Mouse (Mus musculus) spleen, adult 2 months (tissue): Measurements from ENCODE around the gene Notch2. TPM values are rescaled to one million over a fixed set of nuclear protein-coding genes. Genes with fewer than 3 reads are reported as not detected.

Experiments
- DNase-seq, 2 experiments: peaks; one replicate each; pipeline versions ENCODE4 v3.0.0 to v3.0.0-alpha.2; 2012 to 2021; ENCODE audit warnings: low spot score in 2 of 2, low read depth in 1 of 2
- H3K27ac ChIP-seq: fragments of 200-500 bp; 2 replicates; pipeline ENCODE4 v1.5.1; 2012; ENCODE audit warnings: low read length, inconsistent platforms; ENCODE audit not compliant: insufficient read depth
- H3K27me3 ChIP-seq: fragments of 200-500 bp; 2 replicates; pipeline ENCODE4 v1.6.1; 2012; ENCODE audit warnings: mild to moderate bottlenecking, moderate library complexity, low read length, inconsistent platforms; ENCODE audit not compliant: control insufficient read depth, insufficient read depth
- H3K36me3 ChIP-seq: fragments of 200-500 bp; 2 replicates; pipeline ENCODE4 v1.6.1; 2012; ENCODE audit warnings: mild to moderate bottlenecking, low read length, inconsistent platforms; ENCODE audit not compliant: control insufficient read depth, insufficient read depth
- H3K4me1 ChIP-seq: fragments of 200-500 bp; 2 replicates; pipeline ENCODE4 v1.6.1; 2011; ENCODE audit warnings: inconsistent platforms; ENCODE audit not compliant: control insufficient read depth, insufficient read depth, insufficient read length
- H3K4me3 ChIP-seq: fragments of 200-500 bp; 2 replicates; pipeline ENCODE4 v1.5.1; 2011; ENCODE audit warnings: mild to moderate bottlenecking, inconsistent platforms; ENCODE audit not compliant: insufficient read depth, insufficient read length; ENCODE audit errors: extremely low read depth
- CTCF ChIP-seq: fragments of 200-500 bp; IDR thresholded peaks from 2 replicates; pipeline ENCODE4 v1.5.1; 2011; ENCODE audit warnings: mild to moderate bottlenecking, inconsistent platforms; ENCODE audit not compliant: insufficient read depth, insufficient read length, insufficient replicate concordance; ENCODE audit errors: extremely low read depth
- POLR2A ChIP-seq: fragments of 200-500 bp; IDR thresholded peaks from 2 replicates; pipeline ENCODE4 v1.6.1; 2011; ENCODE audit warnings: low read depth, low read length, inconsistent platforms
- WGBS: fragments of 180-500 bp; shearing (Covaris S2); methylation state at CpG from one replicate; pipeline ENCODE4 v1.1.7; 2018; 5-methylcytosine and 5-hydroxymethylcytosine counted together
- polyA plus RNA-seq: library from polyadenylated mRNA; depleted of rRNA; stranded (reverse); fragments of >200 nt; gene quantifications from 2 replicates; pipeline ENCODE4 v1.2.3, GENCODE M21; 2012

Gene Notch2
- polyA plus RNA-seq, 1 experiment: 45.7 TPM

DNA sequence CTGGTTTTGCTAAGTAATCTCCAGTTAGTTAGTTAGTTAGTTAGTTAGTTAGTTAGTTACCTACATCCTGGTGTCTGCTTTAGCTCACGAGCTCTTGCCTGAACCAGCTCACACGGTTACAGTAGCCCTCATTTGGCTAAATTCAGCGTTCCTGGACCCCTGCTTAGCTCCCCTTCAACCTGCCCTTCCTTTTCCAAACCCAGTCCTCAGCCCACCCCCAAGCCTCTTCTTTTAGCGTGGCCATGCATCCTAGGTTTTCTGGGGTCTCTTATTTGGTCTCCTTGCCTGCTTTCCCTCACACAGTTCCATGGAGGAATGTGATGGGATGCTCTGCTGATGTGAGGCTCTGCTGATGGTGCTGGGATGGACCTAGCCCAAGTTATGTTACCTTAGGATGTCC, 145.3 kb downstream of the Notch2 start:
- no peak for DNase-seq
- no peaks in the 10 kb centered on the region for H3K36me3 ChIP-seq
- H3K4me3 ChIP-seq: no peak overlapping the region
- H3K4me1 ChIP-seq: peaks cover 3% of the 10 kb centered on the region; the same call in 1 of the 2 replicates
- 86% methylated on average over 4 of the region's 4 CpGs for WGBS
- no peak overlapping the region for H3K27ac ChIP-seq
- H3K27me3 ChIP-seq: no peaks in the 10 kb centered on the region
- TF ChIP-seq POLR2A (no peak), CTCF (no peak)

- 79% methylated on average over 4 of the region's 4 CpGs for WGBS
- no peak for TF ChIP-seq CTCF
- no peak for TF ChIP-seq POLR2A
- Histone ChIP-seq H3K36me3 (no peaks in the 10 kb centered on the region), H3K27ac (no peak overlapping the region), H3K4me3 (no peak overlapping the region), H3K4me1 (peaks cover 3% of the 10 kb centered on the region; the same call in 1 of the 2 replicates), H3K27me3 (no peaks in the 10 kb centered on the region)
- no peak for DNase-seq
Observed at GRCm38 (mm10) chr3:98159289-98159688, 146.0 kb downstream of the Notch2 start.

GRCm38 (mm10) chr3:98160330-98160729, 147.0 kb downstream of the Notch2 start, which contains the start of gene Adam30:
Gene Adam30, plus strand, starts transcription at chr3:98160630.
- TF ChIP-seq CTCF (no peak), POLR2A (no peak)
- no peak within 1 kb of the TSS for H3K4me3 ChIP-seq
- no peaks in the 10 kb centered on the region for H3K27me3 ChIP-seq
- no peak for DNase-seq
- H3K36me3 ChIP-seq: no peaks in the 10 kb centered on the region
- no peak within 1 kb of the TSS for H3K27ac ChIP-seq
- H3K4me1 ChIP-seq: peaks cover 3% of the 10 kb centered on the region; the same call in 1 of the 2 replicates
- WGBS: 94% methylated on average over 17 of the region's 17 CpGs

DNA sequence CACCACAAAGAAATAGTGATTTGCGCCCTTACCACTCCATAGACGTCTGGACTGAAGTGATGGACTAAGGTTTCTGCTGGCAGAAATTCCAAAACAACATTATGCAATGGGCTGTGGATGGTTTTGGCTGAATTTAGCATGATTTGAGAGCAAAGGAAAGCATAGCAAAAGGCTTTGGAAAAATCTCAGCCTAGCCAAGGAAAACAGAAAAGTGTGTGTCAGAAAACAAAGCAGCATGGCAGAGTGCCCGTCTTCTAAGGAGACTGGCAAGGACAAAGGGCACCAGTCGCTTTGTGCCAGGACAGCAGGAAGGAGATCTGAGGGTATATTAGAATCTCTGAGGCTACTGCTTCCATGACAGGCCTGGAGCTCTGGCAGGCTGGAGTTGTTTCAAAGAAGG, 165.0 kb downstream of the Notch2 start:
- no peak for DNase-seq
- Histone ChIP-seq H3K4me3 (no peak overlapping the region), H3K27me3 (no peaks in the 10 kb centered on the region), H3K36me3 (no peaks in the 10 kb centered on the region), H3K4me1 (no peaks in the 10 kb centered on the region), H3K27ac (no peak overlapping the region)
- no peak for TF ChIP-seq CTCF
- no peak for TF ChIP-seq POLR2A
- 85% methylated on average over 4 of the region's 4 CpGs for WGBS

DNA sequence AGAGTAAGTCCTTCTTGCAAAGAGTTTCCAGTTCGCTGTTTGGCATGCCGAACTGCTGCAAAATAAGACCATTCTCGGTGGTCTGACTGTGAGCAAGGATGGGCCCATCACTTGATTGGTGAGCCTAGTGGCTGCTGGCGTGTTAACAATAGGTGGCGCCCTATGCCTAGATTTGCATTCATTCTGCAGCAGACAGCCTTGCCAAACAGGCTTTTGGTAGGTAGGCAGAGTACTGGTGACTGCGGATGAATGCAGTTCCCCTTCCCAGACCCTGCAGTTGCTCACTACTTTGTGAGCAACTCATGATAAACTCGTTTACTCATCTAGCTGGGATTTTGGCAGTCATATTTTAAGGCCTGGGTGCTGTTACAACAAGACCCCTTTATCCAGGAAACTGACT, 167.5 kb downstream of the Notch2 start:
- no peak overlapping the region for H3K4me3 ChIP-seq
- no peak for DNase-seq
- H3K27ac ChIP-seq: no peak overlapping the region
- no peaks in the 10 kb centered on the region for H3K27me3 ChIP-seq
- H3K36me3 ChIP-seq: no peaks in the 10 kb centered on the region
- 53% methylated on average over 7 of the region's 7 CpGs for WGBS
- H3K4me1 ChIP-seq: no peaks in the 10 kb centered on the region
- peak; percentile 2; the same call in 1 of the 2 replicates for TF ChIP-seq CTCF
- no peak for TF ChIP-seq POLR2A

GRCm38 (mm10) chr3:98185163-98185714, 171.9 kb downstream of the Notch2 start:
- DNase-seq: no peak
- 77% methylated on average over 10 of the region's 10 CpGs for WGBS
- H3K36me3 ChIP-seq: no peaks in the 10 kb centered on the region
- no peaks in the 10 kb centered on the region for H3K27me3 ChIP-seq
- no peak overlapping the region for H3K4me3 ChIP-seq
- no peaks in the 10 kb centered on the region for H3K4me1 ChIP-seq
- no peak for TF ChIP-seq CTCF
- TF ChIP-seq POLR2A: no peak
- H3K27ac ChIP-seq: no peak overlapping the region

DNA sequence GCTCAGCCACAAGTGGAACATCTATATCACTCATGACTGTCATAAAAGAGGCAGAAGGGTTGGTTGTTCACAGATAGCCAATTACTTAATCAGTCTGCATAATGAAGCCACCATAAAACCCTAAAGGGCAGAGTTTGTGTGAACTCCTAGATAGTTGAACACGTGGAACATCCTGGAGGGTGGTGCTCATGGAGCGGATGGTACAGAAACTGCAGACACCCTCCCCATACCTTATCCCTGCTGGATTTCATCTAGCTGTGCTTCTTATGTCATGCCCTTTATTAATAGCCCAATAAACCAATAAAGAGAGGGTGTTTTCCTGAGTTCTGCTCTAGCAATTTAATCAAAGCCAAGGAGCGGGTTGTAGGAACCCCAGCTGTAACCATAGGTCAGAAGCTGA, 174.4 kb downstream of the Notch2 start:
- H3K36me3 ChIP-seq: no peaks in the 10 kb centered on the region
- no peaks in the 10 kb centered on the region for H3K27me3 ChIP-seq
- no peak overlapping the region for H3K4me3 ChIP-seq
- 94% methylated on average over 3 of the region's 3 CpGs for WGBS
- no peak overlapping the region for H3K27ac ChIP-seq
- no peak for DNase-seq
- TF ChIP-seq POLR2A (no peak), CTCF (no peak)
- no peaks in the 10 kb centered on the region for H3K4me1 ChIP-seq
